Mouse (Mus musculus) lung, adult 2 months (tissue): ENCODE measurements around the gene Sptlc2.

ENCODE experiments used
- CTCF ChIP-seq: fragments of 200-500 bp; IDR thresholded peaks from 2 replicates; pipeline ENCODE4 v1.5.1; 2011; ENCODE audit warnings: mild to moderate bottlenecking, low read length, control low read depth; ENCODE audit not compliant: insufficient read depth
- POLR2A ChIP-seq: fragments of 200-500 bp; IDR thresholded peaks from 2 replicates; pipeline ENCODE4 v1.6.1; 2011; ENCODE audit warnings: low read depth, mild to moderate bottlenecking, control low read depth, low read length, borderline replicate concordance; ENCODE audit errors: extremely low read depth

DNA sequence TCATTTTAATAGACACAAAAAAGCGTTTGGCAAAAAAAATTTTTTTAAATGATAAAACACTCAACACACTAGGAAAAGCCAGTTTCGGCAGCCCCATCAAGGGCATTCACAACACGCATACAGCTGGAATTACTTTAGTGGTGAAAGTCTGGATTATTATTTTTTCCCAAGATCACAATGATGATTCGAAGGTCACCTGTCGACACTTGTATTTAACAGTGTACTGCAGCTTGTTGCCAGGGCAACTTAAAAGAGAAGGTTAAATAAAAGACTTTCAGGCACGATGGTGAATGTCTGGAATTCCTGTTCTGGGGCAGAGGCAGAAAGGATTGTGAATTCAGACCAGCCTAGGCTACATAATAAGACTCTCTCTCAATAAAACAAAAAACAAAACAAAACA lies 13.7 kb upstream of the Sptlc2 start:
- no peak for TF ChIP-seq CTCF
- TF ChIP-seq POLR2A, result no peak
